Mouse (Mus musculus): ENCODE results near the gene Lair1. TPM values are rescaled to one million over a fixed set of nuclear protein-coding genes. Genes with fewer than 3 reads are reported as not detected.

Lair1 gene
- 3.7 and 5.8 TPM in 2 replicates for total RNA-seq (2014; rRNA removed)
- polyA plus RNA-seq (2012; rRNA removed) = 1.4 and 3.7 TPM in 2 replicates

GRCm38 (mm10) chr7:4063013-4063412, at the start of gene Lair1:
Gene Lair1, minus strand, starts transcription at chr7:4063204.
- Histone ChIP-seq H3K9ac (ENCODE audit: low read depth, low read length) (no peak within 1 kb of the TSS), H3K4me1 (ENCODE audit: control insufficient read depth, insufficient read depth, low read length) (no peaks in the 10 kb centered on the region), H3K27ac (replicated peaks; ENCODE audit: insufficient read depth, low read depth, low read length) (no peak within 1 kb of the TSS), H3K36me3 (ENCODE audit: control insufficient read depth, insufficient read depth, low read length) (no peaks in the 10 kb centered on the region), H3K27me3 (ENCODE audit: control insufficient read depth, insufficient read depth, low read length) (no peaks in the 10 kb centered on the region), H3K4me3 (ENCODE audit: insufficient read depth, low read depth, low read length) (no peak within 1 kb of the TSS), H3K79me2 (ENCODE audit: control insufficient read depth, insufficient read depth, low read length) (no peaks in the 10 kb centered on the region)
- peak; percentile 16 for DNase-seq (ENCODE audit: extremely low read depth, low read depth, low spot score)
- 61% methylated on average over 2 of the region's 2 CpGs for WGBS
- TF ChIP-seq CTCF (IDR thresholded peaks at IDR 0.05; ENCODE audit: low read depth, low read length) = no peak
- no peak for TF ChIP-seq POLR2A (IDR thresholded peaks at IDR 0.05; ENCODE audit: extremely low read depth, insufficient read depth, low read length)

- Histone ChIP-seq H3K36me3 (ENCODE audit: control insufficient read depth, insufficient read depth, low read length) (no peaks in the 10 kb centered on the region), H3K27ac (replicated peaks; ENCODE audit: insufficient read depth, low read depth, low read length) (no peak overlapping the region), H3K4me1 (ENCODE audit: control insufficient read depth, insufficient read depth, low read length) (no peaks in the 10 kb centered on the region), H3K9ac (ENCODE audit: low read depth, low read length) (no peak overlapping the region), H3K27me3 (ENCODE audit: control insufficient read depth, insufficient read depth, low read length) (no peaks in the 10 kb centered on the region), H3K4me3 (ENCODE audit: insufficient read depth, low read depth, low read length) (no peak overlapping the region), H3K79me2 (ENCODE audit: control insufficient read depth, insufficient read depth, low read length) (no peaks in the 10 kb centered on the region)
- WGBS = 34% methylated on average over 3 of the region's 3 CpGs
- TF ChIP-seq CTCF (IDR thresholded peaks at IDR 0.05; ENCODE audit: low read depth, low read length) (no peak), POLR2A (IDR thresholded peaks at IDR 0.05; ENCODE audit: extremely low read depth, insufficient read depth, low read length) (no peak)
- DNase-seq (ENCODE audit: extremely low read depth, low read depth, low spot score) = no peak
These were observed 48.8 kb upstream of the Lair1 start for GRCm38 (mm10) chr7:4111766-4112165.

DNA sequence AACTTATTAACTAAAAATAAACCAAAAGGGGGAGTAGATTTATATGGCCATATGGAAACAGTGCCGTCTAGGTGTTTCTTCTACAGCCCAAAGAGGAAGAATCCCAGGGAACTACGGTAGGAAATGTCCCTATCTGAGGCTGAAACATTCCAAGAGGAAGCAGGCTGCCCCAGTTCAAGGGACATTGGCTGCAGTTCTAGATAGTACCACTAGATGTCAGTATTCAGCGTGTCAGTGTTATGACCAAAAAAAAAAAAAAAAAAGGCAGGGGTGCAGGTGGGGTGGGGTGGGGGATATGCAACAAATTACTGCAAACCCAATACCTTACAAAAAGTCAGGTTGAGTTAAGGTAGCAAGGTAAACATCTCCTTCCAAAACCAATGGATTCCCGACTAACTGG, 40.4 kb upstream of the Lair1 start:
- H3K4me1 ChIP-seq (ENCODE audit: control insufficient read depth, insufficient read depth, low read length) = no peaks in the 10 kb centered on the region
- WGBS = 16% methylated on average over 4 of the region's 4 CpGs
- DNase-seq (ENCODE audit: extremely low read depth, low read depth, low spot score) = peak; percentile 35
- TF ChIP-seq POLR2A (IDR thresholded peaks at IDR 0.05; ENCODE audit: extremely low read depth, insufficient read depth, low read length) = no peak
- peak; percentile 47 for TF ChIP-seq CTCF (IDR thresholded peaks at IDR 0.05; ENCODE audit: low read depth, low read length)
- no peak overlapping the region for H3K9ac ChIP-seq (ENCODE audit: low read depth, low read length)
- no peaks in the 10 kb centered on the region for H3K27me3 ChIP-seq (ENCODE audit: control insufficient read depth, insufficient read depth, low read length)
- no peaks in the 10 kb centered on the region for H3K79me2 ChIP-seq (ENCODE audit: control insufficient read depth, insufficient read depth, low read length)
- no peaks in the 10 kb centered on the region for H3K36me3 ChIP-seq (ENCODE audit: control insufficient read depth, insufficient read depth, low read length)
- H3K27ac ChIP-seq (replicated peaks; ENCODE audit: insufficient read depth, low read depth, low read length) = no peak overlapping the region
- no peak overlapping the region for H3K4me3 ChIP-seq (ENCODE audit: insufficient read depth, low read depth, low read length)

DNA sequence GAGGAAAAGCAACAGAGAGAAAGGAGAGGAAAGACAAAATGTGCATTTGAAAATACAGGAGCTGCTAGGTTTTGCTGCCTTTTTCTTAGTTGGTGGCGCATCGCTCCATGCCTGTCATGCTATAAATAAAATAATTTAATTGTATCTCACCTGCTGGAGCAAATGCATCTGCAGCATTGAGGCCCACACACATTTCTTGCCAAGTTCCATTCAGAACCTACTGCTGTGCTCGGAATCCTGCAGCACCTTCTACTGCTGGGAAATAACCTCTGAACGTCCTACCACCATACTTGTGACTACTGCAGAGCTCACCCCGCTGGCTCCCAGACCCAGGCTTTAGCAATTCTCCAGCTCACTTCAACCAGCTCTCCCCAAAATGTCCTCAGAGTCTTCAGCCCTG, 38.1 kb upstream of the Lair1 start:
- Histone ChIP-seq H3K27me3 (ENCODE audit: control insufficient read depth, insufficient read depth, low read length) (no peaks in the 10 kb centered on the region), H3K9ac (ENCODE audit: low read depth, low read length) (no peak overlapping the region), H3K79me2 (ENCODE audit: control insufficient read depth, insufficient read depth, low read length) (no peaks in the 10 kb centered on the region), H3K4me3 (ENCODE audit: insufficient read depth, low read depth, low read length) (no peak overlapping the region), H3K4me1 (ENCODE audit: control insufficient read depth, insufficient read depth, low read length) (no peaks in the 10 kb centered on the region), H3K36me3 (ENCODE audit: control insufficient read depth, insufficient read depth, low read length) (no peaks in the 10 kb centered on the region), H3K27ac (replicated peaks; ENCODE audit: insufficient read depth, low read depth, low read length) (no peak overlapping the region)
- no peak for DNase-seq (ENCODE audit: extremely low read depth, low read depth, low spot score)
- TF ChIP-seq CTCF (IDR thresholded peaks at IDR 0.05; ENCODE audit: low read depth, low read length) = no peak
- 83% methylated on average over 5 of the region's 5 CpGs for WGBS

GRCm38 (mm10) chr7:4098832-4099231, 35.8 kb upstream of the Lair1 start:
- no peak for TF ChIP-seq CTCF (IDR thresholded peaks at IDR 0.05; ENCODE audit: low read depth, low read length)
- TF ChIP-seq POLR2A (IDR thresholded peaks at IDR 0.05; ENCODE audit: extremely low read depth, insufficient read depth, low read length) = no peak
- DNase-seq (ENCODE audit: extremely low read depth, low read depth, low spot score) = no peak
- no peaks in the 10 kb centered on the region for H3K79me2 ChIP-seq (ENCODE audit: control insufficient read depth, insufficient read depth, low read length)
- no peaks in the 10 kb centered on the region for H3K4me1 ChIP-seq (ENCODE audit: control insufficient read depth, insufficient read depth, low read length)
- H3K36me3 ChIP-seq (ENCODE audit: control insufficient read depth, insufficient read depth, low read length) = no peaks in the 10 kb centered on the region
- no peak overlapping the region for H3K9ac ChIP-seq (ENCODE audit: low read depth, low read length)
- WGBS = 60% methylated on average over 2 of the region's 2 CpGs
- no peaks in the 10 kb centered on the region for H3K27me3 ChIP-seq (ENCODE audit: control insufficient read depth, insufficient read depth, low read length)
- H3K27ac ChIP-seq (replicated peaks; ENCODE audit: insufficient read depth, low read depth, low read length) = no peak overlapping the region
- no peak overlapping the region for H3K4me3 ChIP-seq (ENCODE audit: insufficient read depth, low read depth, low read length)

- no peaks in the 10 kb centered on the region for H3K79me2 ChIP-seq (ENCODE audit: control insufficient read depth, insufficient read depth, low read length)
- no peak for DNase-seq (ENCODE audit: extremely low read depth, low read depth, low spot score)
- no peak overlapping the region for H3K9ac ChIP-seq (ENCODE audit: low read depth, low read length)
- TF ChIP-seq POLR2A (IDR thresholded peaks at IDR 0.05; ENCODE audit: extremely low read depth, insufficient read depth, low read length) (no peak), CTCF (IDR thresholded peaks at IDR 0.05; ENCODE audit: low read depth, low read length) (no peak)
- no peak overlapping the region for H3K27ac ChIP-seq (replicated peaks; ENCODE audit: insufficient read depth, low read depth, low read length)
- no peaks in the 10 kb centered on the region for H3K36me3 ChIP-seq (ENCODE audit: control insufficient read depth, insufficient read depth, low read length)
- no peak overlapping the region for H3K4me3 ChIP-seq (ENCODE audit: insufficient read depth, low read depth, low read length)
- no peaks in the 10 kb centered on the region for H3K4me1 ChIP-seq (ENCODE audit: control insufficient read depth, insufficient read depth, low read length)
- H3K27me3 ChIP-seq (ENCODE audit: control insufficient read depth, insufficient read depth, low read length) = no peaks in the 10 kb centered on the region
- WGBS = 79% methylated on average over 2 of the region's 2 CpGs
These were observed 35.3 kb upstream of the Lair1 start for GRCm38 (mm10) chr7:4098301-4098700.

Measured in liver, adult 2 months (tissue).